Mouse (Mus musculus) right cerebral cortex, adult 2 months (tissue): Measurements from ENCODE around the gene Sufu.

Experiments
- DNase-seq, 2 experiments: peaks; one replicate each; pipeline ENCODE4 v3.0.0; 2021 to 2022; ENCODE audit warnings: low spot score in 2 of 2

Sufu gene

GRCm38 (mm10) chr19:46531071-46532030, 134.7 kb downstream of the Sufu start:
- no peak for DNase-seq

GRCm38 (mm10) chr19:46532031-46532688, 135.5 kb downstream of the Sufu start:
- DNase-seq = no peak

GRCm38 (mm10) chr19:46533066-46533465, 136.4 kb downstream of the Sufu start:
- DNase-seq = no peak

GRCm38 (mm10) chr19:46533525-46533924, 136.8 kb downstream of the Sufu start:
- DNase-seq = no peak

- DNase-seq = no peak
These were observed 137.9 kb downstream of the Sufu start for GRCm38 (mm10) chr19:46534542-46535098.

- DNase-seq = no peak
These were observed 140.7 kb downstream of the Sufu start for GRCm38 (mm10) chr19:46537357-46537756.

- no peak for DNase-seq
These were observed 141.5 kb downstream of the Sufu start for GRCm38 (mm10) chr19:46538213-46538612.
